Mouse (Mus musculus): ENCODE measurements at regions not wholly inside any gene's neighbourhood (a gene's known extent, or its start where the extent isn't known, plus 50 kb on each side); places are given as distances from the start of the nearest gene placed in this dataset.

GRCm38 (mm10) chr1:90398396-90398975 lies 194.7 kb downstream of the Ackr3 start:
- DNase-seq (ENCODE audit: low read depth, low spot score) = no peak

- no peak for DNase-seq (ENCODE audit: low read depth, low spot score)
Measured at GRCm38 (mm10) chr1:90403057-90403456, 199.3 kb downstream of the Ackr3 start.

- DNase-seq (ENCODE audit: low read depth, low spot score) = no peak
Measured at GRCm38 (mm10) chr1:90404717-90405487, 197.9 kb upstream of the Cops8 start.

- no peak for DNase-seq (ENCODE audit: low read depth, low spot score)
Measured at GRCm38 (mm10) chr1:90406663-90407062, 196.1 kb upstream of the Cops8 start.

- DNase-seq (ENCODE audit: low read depth, low spot score) = no peak
Measured at GRCm38 (mm10) chr1:90408504-90409215, 194.1 kb upstream of the Cops8 start.

GRCm38 (mm10) chr1:90409236-90409635 lies 193.5 kb upstream of the Cops8 start:
- DNase-seq (ENCODE audit: low read depth, low spot score) = no peak

GRCm38 (mm10) chr1:90412511-90413045 lies 190.2 kb upstream of the Cops8 start:
- DNase-seq (ENCODE audit: low read depth, low spot score) = no peak

GRCm38 (mm10) chr1:90414751-90415150 lies 188.0 kb upstream of the Cops8 start:
- DNase-seq (ENCODE audit: low read depth, low spot score) = no peak

GRCm38 (mm10) chr1:90424066-90424821 lies 178.5 kb upstream of the Cops8 start:
- no peak for DNase-seq (ENCODE audit: low read depth, low spot score)

GRCm38 (mm10) chr1:90428334-90428733 lies 174.4 kb upstream of the Cops8 start:
- DNase-seq (ENCODE audit: low read depth, low spot score) = no peak

- no peak for DNase-seq (ENCODE audit: low read depth, low spot score)
Measured at GRCm38 (mm10) chr1:90428774-90429173, 174.0 kb upstream of the Cops8 start.

- DNase-seq (ENCODE audit: low read depth, low spot score) = no peak
Measured at GRCm38 (mm10) chr1:90430480-90430879, 172.3 kb upstream of the Cops8 start.

- DNase-seq (ENCODE audit: low read depth, low spot score) = no peak
Measured at GRCm38 (mm10) chr1:90431783-90432182, 171.0 kb upstream of the Cops8 start.

- DNase-seq (ENCODE audit: low read depth, low spot score) = no peak
Measured at GRCm38 (mm10) chr1:90433911-90434310, 168.9 kb upstream of the Cops8 start.

- DNase-seq (ENCODE audit: low read depth, low spot score) = no peak
Measured at GRCm38 (mm10) chr1:90440638-90441037, 162.1 kb upstream of the Cops8 start.

- DNase-seq (ENCODE audit: low read depth, low spot score) = no peak
Measured at GRCm38 (mm10) chr1:90441134-90441868, 161.5 kb upstream of the Cops8 start.

GRCm38 (mm10) chr1:90442250-90443240 lies 160.2 kb upstream of the Cops8 start:
- DNase-seq (ENCODE audit: low read depth, low spot score) = no peak

- DNase-seq (ENCODE audit: low read depth, low spot score) = no peak
Measured at GRCm38 (mm10) chr1:90449571-90450226, 153.1 kb upstream of the Cops8 start.

- no peak for DNase-seq (ENCODE audit: low read depth, low spot score)
Measured at GRCm38 (mm10) chr1:90451942-90452557, 150.7 kb upstream of the Cops8 start.
